Mouse (Mus musculus): Measurements from ENCODE around the gene Clec18a. TPM values are rescaled to one million over a fixed set of nuclear protein-coding genes. Genes with fewer than 3 reads are reported as not detected.
"Not testable (repeated sequence)": the region's sequence is repeated elsewhere in the genome, so short reads cannot be mapped to it uniquely, and the experiment has no call there.

The Clec18a gene
- total RNA-seq (2021): under 1 TPM; 0.80 to 0.81 TPM

DNA sequence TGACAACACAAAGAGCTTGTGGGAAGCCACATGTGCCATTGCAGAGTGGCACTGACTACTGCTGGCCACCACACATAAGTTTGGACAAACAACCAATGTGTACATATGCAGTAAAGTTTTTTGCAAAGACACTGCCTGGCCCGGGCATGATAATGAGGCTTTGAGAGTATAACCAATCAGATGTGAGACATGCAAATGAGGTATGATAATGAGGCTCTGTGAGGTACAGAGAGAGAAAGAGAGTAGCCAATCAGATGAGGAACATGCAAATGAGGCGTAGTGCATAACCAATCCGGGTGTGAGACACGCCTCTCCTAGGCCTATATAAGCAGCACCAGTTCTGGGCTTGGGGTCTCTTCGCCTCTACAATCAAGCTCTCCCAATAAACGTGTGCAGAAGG, at the start of gene Clec18a:
Clec18a (minus strand) TSS at position 101 of the 400 bp plus-strand sequence.
- not testable (repeated sequence) for DNase-seq
- intact Hi-C loops (cut with DNase I): loop anchor here (5.0 kb wide), 2 partner anchors 245 to 345 kb away; partner anchors contain the start of genes Cog4 and Sf3b3

DNA sequence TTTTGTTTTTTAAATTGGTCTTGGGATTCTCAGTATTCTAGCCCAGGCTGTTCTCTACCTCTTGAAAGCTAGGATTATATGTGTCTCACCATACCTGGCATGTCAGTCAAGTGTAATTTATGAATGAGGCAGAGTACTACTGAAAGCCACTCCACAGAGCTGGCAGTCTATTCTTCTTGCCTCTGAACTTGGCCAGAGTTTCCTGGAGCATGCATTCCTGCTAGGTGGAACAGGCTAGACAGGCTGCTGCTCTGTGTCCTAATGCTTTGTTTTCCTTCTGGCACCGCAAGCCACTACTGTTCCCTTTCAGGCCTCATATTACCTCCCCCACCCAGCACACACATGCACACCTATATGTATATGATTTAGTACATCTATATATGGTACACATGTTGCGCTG, 38.5 kb upstream of the Clec18a start:
- intact Hi-C loops (cut with DNase I): no loop called here
- DNase-seq: no peak

DNA sequence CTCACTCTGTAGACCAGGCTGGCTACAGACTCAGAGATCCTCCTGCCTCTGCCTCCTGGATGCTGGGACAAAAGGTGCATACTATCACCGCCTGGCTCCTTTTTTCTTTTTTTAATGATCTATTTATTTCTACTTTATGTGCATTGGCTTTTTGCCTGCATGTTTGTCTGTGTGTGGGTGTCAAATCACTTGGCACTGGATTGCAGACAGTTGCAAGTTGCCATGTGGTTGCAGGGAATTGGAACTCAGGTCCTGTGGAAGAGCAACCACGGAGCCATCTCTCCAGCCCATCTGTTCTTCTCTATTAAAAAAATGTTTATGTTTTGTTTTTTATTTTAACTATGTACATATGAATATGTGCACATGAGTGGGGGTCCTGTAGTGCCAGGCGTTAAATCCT, 27.3 kb upstream of the Clec18a start:
- intact Hi-C loops (cut with DNase I): no loop called here

DNA sequence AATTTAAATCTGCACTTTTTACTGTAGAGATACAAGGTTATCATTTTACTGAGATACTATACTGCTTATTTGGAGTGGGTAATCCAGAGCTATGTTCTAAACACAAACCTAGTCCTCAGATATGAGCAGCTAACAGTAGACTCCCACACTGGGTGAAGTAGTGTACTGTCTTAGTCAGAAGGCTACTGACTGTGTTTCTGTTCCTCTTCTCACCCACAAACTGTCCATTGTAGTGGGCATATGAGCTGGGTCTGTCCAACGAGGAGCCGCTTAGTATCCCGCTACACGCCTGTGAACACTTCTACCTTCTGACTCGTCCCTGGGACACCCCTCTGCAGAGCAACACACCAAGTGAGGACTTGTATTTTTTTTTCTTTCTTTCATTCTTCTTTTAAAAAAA, 22.7 kb upstream of the Clec18a start:
- intact Hi-C loops (cut with DNase I): no loop called here
- no peak for DNase-seq

More for the DNA sequence above, 27.3 kb upstream of the Clec18a start:
- no peak for DNase-seq

GRCm38 (mm10) chr8:111094719-111095302, 2.6 kb upstream of the Clec18a start:
- peak in 1 of 2 experiments; percentile 17 for DNase-seq
- intact Hi-C loops (cut with DNase I): loop anchor here (5.0 kb wide), 2 partner anchors 248 to 348 kb away; partner anchors contain the start of genes Cog4 and Sf3b3

DNA sequence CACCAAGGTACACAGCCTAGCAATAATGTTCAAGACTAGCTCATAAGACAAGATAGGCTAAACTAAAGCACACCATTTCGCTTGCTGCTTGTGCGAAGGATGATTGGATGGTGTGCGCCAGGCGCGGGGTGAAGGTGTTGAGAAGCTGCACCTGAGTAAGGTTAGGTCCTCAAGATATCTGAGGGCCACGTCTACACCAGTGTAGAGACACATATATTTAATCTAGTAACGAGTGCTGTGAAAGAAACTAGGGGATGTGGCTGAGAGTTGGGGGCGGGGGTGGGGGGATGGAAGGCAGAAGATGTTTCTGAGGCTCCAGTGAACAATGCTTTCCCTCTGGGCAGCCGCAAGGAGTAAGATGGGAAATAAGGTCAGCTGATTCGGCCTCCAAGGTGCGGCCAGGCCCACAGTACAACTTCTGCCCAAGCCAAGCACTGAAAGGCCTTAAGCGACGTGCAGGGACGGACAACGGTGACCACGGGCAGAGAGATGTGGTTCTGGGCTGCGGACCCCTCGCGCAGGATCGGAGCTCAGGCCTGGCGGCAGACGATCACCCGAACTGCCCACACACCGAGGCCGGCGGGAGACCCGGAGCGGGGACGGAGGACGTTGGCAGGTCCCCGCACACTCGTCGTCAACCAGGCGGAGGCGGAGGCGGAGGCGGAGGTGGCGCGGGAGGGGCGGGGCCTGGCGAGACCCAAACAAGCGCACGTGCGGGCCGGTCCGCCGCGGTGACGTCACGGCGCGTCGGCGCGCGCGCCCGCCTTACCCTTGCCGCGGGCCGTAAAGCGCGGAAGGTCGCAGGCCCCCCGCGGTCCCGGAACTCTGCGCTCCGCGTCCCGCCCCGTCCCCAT, 1.9 kb upstream of the Clec18a start, which contains the start of gene Pdpr:
Pdpr (plus strand) TSS at position 766 of the 854 bp plus-strand sequence.
- DNase-seq: peak; percentile 92 to 93
- intact Hi-C loops (cut with DNase I): loop anchor here (5.0 kb wide), 2 partner anchors 247 to 347 kb away; partner anchors contain the start of genes Cog4 and Sf3b3

- intact Hi-C loops (cut with DNase I): loop anchor here (2.0 to 5.0 kb wide), 3 partner anchors 29 to 344 kb away; partner anchors contain the start of genes Cog4 and Sf3b3
- no peak for DNase-seq
These were observed 520 bp downstream of the Clec18a start for GRCm38 (mm10) chr8:111091706-111092105.

DNA sequence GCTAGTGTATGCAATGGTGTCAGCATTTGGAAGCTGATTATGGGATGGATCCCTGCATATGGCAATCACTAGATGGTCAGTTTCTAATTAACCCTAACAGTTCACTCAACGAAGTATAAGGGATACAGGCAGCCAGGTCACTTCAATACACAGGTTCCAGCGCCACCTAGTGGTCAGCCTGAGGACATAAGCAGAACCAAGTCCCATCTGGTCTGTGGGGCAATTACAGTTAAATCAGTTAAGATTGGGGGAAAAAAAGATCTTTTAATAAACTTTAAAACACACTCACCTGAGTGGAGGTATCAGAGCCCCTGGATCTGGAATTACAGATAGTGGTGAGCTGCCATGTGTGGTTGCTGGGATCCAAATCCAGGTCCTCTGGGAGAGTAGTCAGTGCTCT, 2.1 kb downstream of the Clec18a start:
- peak; percentile 77 to 81 for DNase-seq
- intact Hi-C loops (cut with DNase I): loop anchor here (2.0 to 5.0 kb wide), 3 partner anchors 27 to 343 kb away; partner anchors contain the start of genes Cog4 and Sf3b3

DNA sequence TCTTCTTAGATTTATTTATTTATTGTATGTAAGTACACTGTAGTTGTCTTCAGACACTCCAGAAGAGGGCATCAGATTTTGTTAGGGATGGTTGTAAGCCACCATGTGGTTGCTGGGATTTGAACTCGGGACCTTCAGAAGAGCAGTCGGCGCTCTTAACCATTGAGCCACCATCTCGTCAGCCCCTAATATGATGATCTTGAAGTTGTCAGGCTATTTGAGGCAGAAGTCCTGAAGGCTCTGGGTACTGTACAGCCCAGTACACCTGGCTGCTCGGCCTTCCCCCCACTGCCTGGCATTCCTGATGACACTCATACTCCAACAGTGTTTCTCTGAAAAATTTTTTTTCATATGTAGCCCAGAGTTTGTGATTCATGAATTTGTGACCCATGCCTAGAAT, 8.3 kb downstream of the Clec18a start:
- DNase-seq; intact Hi-C loops (cut with DNase I): not testable (repeated sequence)

- no peak for DNase-seq
- intact Hi-C loops (cut with DNase I): no loop called here
These were observed 10.5 kb downstream of the Clec18a start for GRCm38 (mm10) chr8:111081580-111082258.

GRCm38 (mm10) chr8:111079861-111080271, 12.4 kb downstream of the Clec18a start:
- intact Hi-C loops (cut with DNase I): no loop called here
- no peak for DNase-seq

- DNase-seq: no peak
- intact Hi-C loops (cut with DNase I): no loop called here
These were observed 12.8 kb downstream of the Clec18a start for GRCm38 (mm10) chr8:111079461-111079860.

DNA sequence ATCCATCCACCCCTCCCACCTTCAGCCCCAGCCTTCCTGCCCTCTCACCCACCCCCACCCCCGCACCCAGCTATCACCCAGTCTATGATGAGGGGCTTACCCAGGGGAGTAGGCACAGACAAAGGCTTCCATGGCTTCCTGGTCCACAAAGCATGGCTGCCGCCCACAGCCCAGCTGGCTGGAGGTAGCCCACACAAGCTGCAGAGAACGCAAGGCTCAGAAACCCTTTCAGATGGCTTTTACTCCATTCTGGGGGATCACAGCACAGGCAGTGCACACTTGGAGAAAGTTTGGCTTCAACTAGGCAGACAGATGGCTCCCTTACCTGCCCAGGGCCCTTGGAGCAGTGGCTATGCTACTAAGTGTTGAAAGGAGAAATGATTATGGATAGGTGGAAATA, 16.3 kb downstream of the Clec18a start:
- intact Hi-C loops (cut with DNase I): no loop called here
- DNase-seq: no peak

DNA sequence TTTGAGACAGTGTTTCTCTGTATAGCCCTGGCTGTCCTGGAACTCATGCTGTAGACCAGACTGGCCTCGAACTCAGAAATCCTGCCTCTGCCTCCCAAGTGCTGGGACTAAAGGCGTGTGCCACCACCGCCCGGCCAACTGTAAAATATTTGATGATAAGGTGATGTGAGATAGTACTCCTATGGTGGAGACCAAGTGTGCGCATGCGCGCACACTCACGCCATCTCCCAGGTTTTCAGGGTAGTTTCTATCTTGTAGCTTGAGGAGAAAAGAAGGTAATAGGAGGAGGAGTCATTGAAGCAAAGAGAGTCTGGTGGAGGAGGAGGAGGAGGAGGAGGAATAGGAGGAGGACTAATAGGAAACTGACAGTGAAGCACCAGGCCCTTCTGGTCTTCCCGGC, 23.6 kb downstream of the Clec18a start:
- intact Hi-C loops (cut with DNase I); DNase-seq: not testable (repeated sequence)

- no peak for DNase-seq
These were observed 24.8 kb downstream of the Clec18a start for GRCm38 (mm10) chr8:111067439-111067838.

GRCm38 (mm10) chr8:111066308-111066707, 25.9 kb downstream of the Clec18a start:
- intact Hi-C loops (cut with DNase I): no loop called here
- no peak for DNase-seq

More at GRCm38 (mm10) chr8:111067439-111067838, 24.8 kb downstream of the Clec18a start:
- intact Hi-C loops (cut with DNase I): no loop called here

DNA sequence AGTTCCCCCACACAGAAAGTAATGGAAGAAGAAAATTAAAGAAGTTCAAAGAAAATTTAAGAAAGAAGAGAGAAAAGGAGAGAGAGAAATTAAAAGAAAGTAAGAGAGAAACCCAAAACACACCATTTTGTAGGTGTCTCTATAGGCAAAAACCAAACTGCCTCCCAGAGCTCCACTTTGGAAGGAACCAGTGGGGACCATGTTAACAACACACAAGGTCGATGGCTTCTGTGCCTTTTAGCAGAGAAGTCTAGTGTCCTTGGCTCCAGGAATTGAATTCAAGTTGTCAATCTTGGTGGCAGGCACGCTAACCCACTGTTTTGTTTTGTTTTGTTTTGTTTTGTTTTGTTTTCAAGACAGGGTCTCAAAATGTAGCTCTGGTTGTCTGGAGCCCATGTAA, 29.3 kb downstream of the Clec18a start:
- intact Hi-C loops (cut with DNase I): loop anchor here (2.0 kb wide), 1 partner anchor 28 kb away; no protein-coding TSS in a partner anchor
- DNase-seq: no peak

GRCm38 (mm10) chr8:111062072-111062757, 30.0 kb downstream of the Clec18a start:
- DNase-seq: peak; percentile 88 to 95
- intact Hi-C loops (cut with DNase I): loop anchor here (2.0 kb wide), 1 partner anchor 29 kb away; no protein-coding TSS in a partner anchor

DNA sequence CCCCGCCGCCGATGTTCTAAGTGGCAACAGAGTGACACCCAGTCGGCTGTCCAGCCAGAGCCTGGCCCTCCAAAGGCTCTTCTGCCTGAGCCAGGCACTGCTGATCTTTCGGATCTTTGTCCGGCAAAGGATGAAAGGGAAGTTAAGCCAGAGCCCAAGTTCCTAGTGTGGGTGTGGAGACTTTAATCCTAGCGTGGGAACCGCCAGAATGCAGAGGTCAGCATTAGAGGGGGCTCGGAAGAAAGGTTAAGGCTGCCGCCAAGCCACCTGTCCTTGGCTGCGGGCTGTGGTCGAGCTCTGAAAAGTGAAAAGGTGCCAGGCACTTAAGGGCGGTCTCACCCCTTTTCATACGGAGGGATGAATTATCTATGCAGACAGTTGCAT, 30.5 kb downstream of the Clec18a start:
- DNase-seq: peak in 1 of 2 experiments; percentile 12
- intact Hi-C loops (cut with DNase I): loop anchor here (2.0 kb wide), 1 partner anchor 29 kb away; no protein-coding TSS in a partner anchor

Data from heart, postnatal 36 days (tissue).